Mouse (Mus musculus): ENCODE measurements at regions not wholly inside any gene's neighbourhood (a gene's known extent, or its start where the extent isn't known, plus 50 kb on each side); places are given as distances from the start of the nearest gene placed in this dataset.

DNA sequence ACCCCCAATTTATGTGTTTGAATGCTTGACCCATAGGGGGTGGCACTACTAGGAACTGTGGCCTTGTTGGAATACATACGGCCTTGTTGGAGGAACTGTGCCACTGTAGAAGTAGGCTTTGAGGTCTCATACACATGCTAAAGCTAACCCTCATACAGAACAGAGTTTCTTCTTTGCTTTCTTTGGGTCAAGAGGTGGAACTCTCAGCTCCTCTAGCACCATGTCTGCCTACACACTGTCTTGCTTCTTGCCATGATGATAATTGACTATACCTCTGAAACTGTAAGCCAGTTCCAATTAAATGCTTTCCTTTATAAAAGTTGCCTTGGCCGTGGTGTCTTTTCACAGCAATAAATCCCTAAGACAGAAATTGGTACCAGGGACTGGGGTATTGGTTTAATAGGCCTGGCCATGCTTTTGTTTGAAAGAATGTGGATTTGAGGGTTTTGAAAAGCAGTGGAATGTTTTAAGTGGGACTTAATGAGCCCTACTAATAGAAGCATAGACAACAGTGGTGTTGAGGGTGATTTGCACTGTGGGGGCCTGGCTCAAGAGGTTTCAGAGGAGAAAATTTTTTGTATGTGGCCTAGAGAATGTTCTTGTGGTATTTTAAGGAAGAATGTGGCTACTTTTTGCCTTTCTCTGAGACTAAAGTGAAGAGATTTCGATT, 468.7 kb upstream of the Fat1 start:
- DNase-seq (ENCODE audit: low read depth, low spot score) = no peak

DNA sequence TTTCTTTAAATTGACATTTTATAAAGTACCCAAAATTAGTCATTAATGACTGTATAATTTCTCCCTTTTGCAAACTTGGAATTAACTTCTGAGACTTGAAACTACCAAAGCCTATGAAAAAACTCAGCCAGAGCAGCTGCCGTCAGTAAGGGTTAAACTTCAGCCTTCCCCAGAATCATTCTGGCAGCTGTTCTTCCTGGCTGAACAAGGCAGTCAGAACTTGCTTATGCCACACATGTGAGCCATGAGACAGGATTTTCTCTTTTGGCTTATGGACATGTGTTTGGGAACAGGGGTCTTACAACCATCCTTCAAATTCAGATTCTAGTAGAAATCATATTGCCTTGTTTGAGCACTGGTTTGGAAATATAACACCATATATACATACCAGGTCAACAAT, 422.4 kb upstream of the Fat1 start:
- DNase-seq (ENCODE audit: low read depth, low spot score) = no peak

DNA sequence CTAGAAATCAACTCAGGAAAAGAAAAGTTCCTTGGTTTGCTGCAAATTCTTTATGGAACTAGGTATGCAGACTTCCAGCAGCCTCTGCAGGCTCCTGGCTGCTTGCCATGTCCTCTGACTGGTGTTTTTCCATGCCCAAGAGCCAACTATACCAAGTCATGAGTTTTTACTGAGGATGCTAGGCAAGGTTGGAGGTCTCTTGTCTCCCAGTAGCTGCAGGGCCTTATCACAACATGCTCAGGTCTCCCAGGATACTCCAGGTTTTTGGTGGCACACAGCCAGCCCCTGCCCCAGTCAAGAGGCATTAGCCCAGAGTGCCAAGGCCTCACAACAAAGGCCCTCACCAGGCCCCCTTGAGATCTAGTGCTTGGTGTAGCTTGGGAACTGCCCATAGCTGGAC, 409.3 kb upstream of the Fat1 start:
- peak; percentile 50 for DNase-seq (ENCODE audit: low read depth, low spot score)

DNA sequence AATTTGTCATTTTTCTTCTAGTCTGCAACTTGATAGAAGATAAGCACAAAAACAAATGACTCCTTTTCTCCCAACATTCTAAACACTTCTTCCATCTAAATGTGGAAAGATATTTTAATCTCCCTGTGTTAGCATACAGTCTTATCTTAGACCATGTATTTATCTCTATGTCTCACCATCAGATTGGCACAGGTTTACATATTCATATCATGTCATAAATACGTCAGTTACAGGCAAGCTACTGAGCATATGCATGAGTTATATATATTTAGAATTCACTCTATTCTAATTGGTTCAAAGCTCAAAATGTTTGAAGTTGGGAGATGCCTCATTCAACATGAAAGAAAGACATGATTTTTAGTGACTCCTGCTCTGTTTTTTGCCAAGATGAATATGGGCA, 405.6 kb upstream of the Fat1 start:
- DNase-seq (ENCODE audit: low read depth, low spot score) = no peak

DNA sequence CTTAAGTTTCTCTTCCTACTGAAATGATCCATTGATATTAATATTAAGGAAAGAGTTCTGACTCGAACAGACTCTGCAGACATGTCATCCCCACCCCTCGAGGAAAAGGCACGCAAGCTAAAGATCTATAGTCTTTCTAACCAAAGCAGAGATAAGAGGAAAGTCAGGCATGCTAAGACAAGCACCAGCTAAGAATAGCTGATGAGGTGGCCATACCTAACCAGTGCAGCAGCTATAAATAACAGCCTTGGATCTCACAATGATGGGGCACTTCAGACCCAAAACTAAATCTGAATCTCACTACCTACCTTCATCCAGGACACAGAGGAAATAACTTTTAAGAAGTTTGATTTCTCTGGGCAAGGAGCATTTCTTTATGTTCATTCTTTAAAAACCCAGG, 386.4 kb upstream of the Fat1 start:
- DNase-seq (ENCODE audit: low read depth, low spot score) = no peak

DNA sequence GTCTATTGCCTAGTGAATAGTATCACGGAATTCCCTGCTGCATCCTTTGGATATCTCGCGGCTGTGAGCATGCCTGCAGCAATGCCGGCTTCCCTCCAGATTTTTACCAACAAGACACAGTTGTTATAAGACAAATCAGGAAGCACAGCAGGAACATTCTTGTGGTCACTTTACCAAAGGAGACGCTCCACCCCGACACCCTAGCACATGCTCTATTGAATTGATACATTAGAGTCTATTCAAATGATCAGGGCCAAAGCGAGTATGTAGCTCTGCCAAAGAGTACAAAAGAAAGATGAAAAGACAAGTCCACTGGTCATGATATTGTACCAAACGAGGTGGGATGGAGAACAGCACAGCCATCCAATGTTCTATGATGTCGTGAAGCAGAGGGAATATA, 376.1 kb upstream of the Fat1 start:
- DNase-seq (ENCODE audit: low read depth, low spot score) = no peak

DNA sequence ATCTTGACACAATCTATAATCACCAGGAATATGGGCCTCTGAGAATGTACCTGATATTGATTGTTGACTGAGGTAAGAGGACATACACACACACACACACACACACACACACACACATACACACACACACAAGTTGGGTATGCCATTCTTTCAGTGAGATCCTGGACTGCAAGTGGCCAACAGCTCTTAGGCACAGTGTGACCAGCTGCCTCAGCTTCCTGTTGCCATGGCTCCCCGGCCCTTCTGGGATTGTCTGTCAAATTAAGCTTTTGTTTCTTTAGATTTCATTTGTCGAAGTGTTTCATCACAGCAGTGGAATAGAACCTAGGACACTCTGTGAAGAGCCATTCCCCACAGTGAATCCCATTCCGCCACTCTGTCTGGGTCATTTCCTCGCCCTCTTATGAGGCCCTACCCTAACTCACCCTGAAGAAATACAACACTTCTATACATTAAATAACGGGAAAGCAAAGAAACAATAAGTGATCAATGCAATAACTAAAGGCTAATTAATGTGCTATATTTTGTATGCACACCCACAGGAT, 358.9 kb upstream of the Fat1 start:
- DNase-seq (ENCODE audit: low read depth, low spot score) = no peak

DNA sequence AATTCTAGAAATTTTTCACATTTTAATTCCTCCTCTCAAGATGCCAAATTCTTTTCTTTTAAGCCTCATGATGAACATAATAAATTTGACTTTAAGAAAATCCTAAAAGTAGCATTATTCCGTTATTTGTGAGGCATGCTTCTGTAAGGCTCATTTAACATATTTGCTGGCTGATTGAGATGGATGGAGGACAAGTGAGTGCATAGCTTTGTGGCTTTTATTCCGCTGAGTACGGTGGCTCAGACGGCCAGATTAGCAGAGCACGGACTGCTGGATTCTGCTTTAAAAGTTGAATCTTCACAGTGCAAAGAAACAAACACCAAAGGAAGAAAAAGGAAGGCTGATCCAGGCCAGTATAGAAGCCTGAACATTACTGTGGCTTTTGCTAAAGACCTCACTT, 358.3 kb upstream of the Fat1 start:
- no peak for DNase-seq (ENCODE audit: low read depth, low spot score)
